Mouse (Mus musculus) midbrain, embryonic 10.5 days (tissue): ENCODE data around the gene Zfp622. TPM values are rescaled to one million over a fixed set of nuclear protein-coding genes. Genes with fewer than 3 reads are reported as not detected.

Experiments used
- DNase-seq: peaks from one replicate; pipeline ENCODE4 v3.0.0-alpha.2; 2017; ENCODE audit warnings: low spot score
- H3K27ac ChIP-seq: fragments of 300-500 bp; sonication (generic); replicated peaks from 2 replicates; pipeline ENCODE4 v1.5.1; 2016; ENCODE audit warnings: mild to moderate bottlenecking
- H3K27me3 ChIP-seq: fragments of 300-500 bp; sonication (generic); 2 replicates; pipeline ENCODE4 v1.6.1; 2016; ENCODE audit warnings: low read depth, mild to moderate bottlenecking; ENCODE audit not compliant: poor library complexity, severe bottlenecking
- H3K36me3 ChIP-seq: fragments of 300-500 bp; sonication (generic); 2 replicates; pipeline ENCODE4 v1.6.1; 2016; ENCODE audit warnings: mild to moderate bottlenecking, moderate library complexity
- H3K4me1 ChIP-seq: fragments of 300-500 bp; sonication (generic); 2 replicates; pipeline ENCODE4 v1.6.1; 2016
- H3K4me3 ChIP-seq: fragments of 300-500 bp; sonication (generic); 2 replicates; pipeline ENCODE4 v1.5.1; 2016; ENCODE audit warnings: mild to moderate bottlenecking, moderate library complexity
- H3K9me3 ChIP-seq: fragments of 300-500 bp; sonication (generic); replicated peaks from 2 replicates; pipeline ENCODE4 v1.6.1; 2016; ENCODE audit warnings: mild to moderate bottlenecking
- WGBS: fragments of 180-500 bp; shearing (Covaris S2); methylation state at CpG from one replicate; pipeline ENCODE4 v1.1.7; 2016; 5-methylcytosine and 5-hydroxymethylcytosine counted together
- polyA plus RNA-seq: library from polyadenylated mRNA; unstranded; fragments of >200 nt; fragmentation: Nextera tagmentation; extraction: Ambion mirVana; gene quantifications from 2 replicates; pipeline ENCODE4 v1.2.1, GENCODE M21; 2016

Zfp622 gene
- polyA plus RNA-seq, 1 experiment from 2014 or later, result 24.4 TPM

DNA sequence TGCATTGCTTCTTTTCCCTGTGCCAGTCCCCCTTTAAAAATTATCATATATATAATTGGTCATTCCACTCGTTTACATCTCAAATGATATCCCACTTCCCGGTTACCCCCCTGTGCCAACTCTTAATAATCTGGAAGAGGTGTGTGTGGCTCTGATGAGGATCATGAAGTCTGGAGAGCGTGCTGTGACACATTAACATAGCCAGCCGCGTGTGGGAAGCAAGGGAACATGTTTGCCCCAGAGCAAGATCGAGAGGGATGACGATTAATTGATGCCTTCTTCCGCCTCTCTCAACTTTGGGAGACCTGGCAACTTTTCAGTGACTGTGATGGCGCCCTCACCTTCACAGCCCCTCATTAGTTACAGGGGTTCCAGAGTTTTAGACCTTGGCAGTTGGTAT lies 34.5 kb upstream of the Zfp622 start:
- no peak for DNase-seq
- Histone ChIP-seq H3K27ac (no peak overlapping the region), H3K36me3 (no peaks in the 10 kb centered on the region), H3K27me3 (no peaks in the 10 kb centered on the region), H3K4me1 (0 out of 2 replicates have a peak, but pooled peaks cover 3% of the 10 kb centered on the region), H3K4me3 (no peak overlapping the region), H3K9me3 (no peaks in the 10 kb centered on the region)
- WGBS, result 90% methylated on average over 9 of the region's 9 CpGs

DNA sequence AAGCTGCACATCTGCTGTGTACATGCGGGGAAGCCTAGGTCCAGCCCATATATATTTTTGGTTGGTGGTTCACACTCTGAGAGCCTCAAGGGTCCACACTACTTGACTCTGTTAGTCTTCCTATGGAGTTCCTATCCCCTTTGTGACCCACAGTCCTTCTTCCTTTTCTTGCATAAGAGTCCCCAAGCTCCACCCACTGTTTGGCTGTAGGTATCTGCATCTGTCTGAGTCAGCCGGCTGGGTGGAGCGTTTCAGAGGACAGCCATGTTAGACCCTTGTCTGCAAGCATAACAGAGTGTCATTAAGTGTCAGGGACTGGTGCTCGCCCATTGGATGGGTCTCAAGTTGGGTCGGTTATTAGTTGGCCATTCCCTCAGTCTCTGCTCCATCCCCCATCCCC lies 33.6 kb upstream of the Zfp622 start:
- Histone ChIP-seq H3K4me3 (no peak overlapping the region), H3K27me3 (no peaks in the 10 kb centered on the region), H3K27ac (no peak overlapping the region), H3K4me1 (0 out of 2 replicates have a peak, but pooled peaks cover 3% of the 10 kb centered on the region), H3K36me3 (no peaks in the 10 kb centered on the region), H3K9me3 (no peaks in the 10 kb centered on the region)
- WGBS, result 91% methylated on average over 5 of the region's 5 CpGs
- DNase-seq, result no peak

DNA sequence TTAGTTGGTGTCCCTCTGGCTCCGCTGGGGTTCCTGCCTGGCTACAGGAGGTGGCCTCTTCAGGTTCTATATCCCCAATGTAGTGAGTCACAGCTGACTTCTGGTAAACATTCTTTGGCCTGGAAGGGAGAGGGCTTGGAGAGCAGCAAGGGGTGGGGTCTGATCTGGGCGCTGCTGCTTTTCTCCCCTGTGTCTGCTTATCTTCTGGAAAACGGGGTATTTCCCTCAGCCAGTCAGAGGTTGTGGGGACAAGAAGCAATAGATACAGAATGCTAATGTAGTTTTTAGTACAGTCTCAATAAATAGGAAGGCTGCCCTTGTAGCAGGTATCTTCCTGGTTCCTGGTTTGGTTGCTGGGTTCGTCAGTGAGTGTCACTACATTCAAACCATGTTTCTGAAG lies 33.1 kb upstream of the Zfp622 start:
- Histone ChIP-seq H3K4me1 (0 out of 2 replicates have a peak, but pooled peaks cover 3% of the 10 kb centered on the region), H3K4me3 (no peak overlapping the region), H3K36me3 (no peaks in the 10 kb centered on the region), H3K27ac (no peak overlapping the region), H3K9me3 (no peaks in the 10 kb centered on the region), H3K27me3 (no peaks in the 10 kb centered on the region)
- DNase-seq, result no peak
- WGBS, result 83% methylated on average over 4 of the region's 4 CpGs

DNA sequence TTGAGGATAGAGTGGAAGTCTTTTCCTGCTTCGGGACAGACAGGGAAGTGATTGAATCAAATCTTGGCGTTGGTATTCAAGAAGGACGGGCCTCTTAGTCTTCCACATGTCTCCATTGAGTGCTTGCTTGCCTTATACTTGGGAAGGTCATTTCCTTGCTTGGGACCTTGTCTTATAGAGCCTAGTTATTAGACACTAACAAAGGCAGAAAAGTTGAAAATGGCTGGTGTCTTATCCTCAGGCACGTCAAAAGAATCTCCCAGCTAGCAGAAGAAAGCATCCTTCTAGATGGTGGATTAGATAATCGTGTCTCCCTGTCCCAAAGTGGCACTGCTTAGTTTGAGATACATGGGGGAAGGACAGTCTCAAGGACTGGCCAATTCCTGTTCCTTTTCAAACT lies 28.2 kb upstream of the Zfp622 start:
- Histone ChIP-seq H3K27ac (no peak overlapping the region), H3K4me3 (no peak overlapping the region), H3K27me3 (no peaks in the 10 kb centered on the region), H3K9me3 (no peaks in the 10 kb centered on the region), H3K4me1 (peaks cover 4% of the 10 kb centered on the region), H3K36me3 (no peaks in the 10 kb centered on the region)
- DNase-seq, result no peak
- 81% methylated on average over 5 of the region's 5 CpGs for WGBS

DNA sequence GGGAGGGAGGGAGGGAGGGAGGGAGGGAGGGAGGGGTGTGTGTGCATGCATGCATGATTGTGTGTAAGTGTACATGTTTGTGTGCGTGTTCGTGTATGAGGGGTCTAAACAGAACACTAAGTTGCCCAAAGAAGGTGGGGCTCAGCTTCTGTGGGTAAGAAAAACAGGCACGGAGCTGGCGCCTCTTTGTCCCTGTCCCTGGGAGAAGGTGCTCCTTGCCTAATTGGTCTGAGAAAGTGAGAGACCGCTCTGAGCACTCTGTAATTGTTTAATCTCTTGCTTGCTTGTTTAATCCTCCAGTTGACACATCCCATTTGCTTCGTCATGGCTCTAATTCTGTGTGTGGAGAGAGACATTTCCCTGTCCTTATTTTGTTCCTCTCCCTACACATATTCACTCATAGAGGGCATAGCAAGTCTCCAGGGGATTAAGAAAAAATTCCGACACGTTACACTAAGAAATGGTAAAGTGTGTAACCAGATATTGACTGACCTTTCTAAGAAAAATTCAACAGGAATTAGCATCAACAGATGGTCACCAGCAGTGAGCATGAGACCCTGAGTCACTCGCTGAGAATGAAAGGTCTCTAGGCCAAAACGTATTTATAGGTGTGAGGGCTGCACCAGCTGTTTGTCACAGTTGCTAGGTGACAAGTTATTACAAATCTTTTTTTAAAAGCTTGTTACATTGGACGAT lies 27.6 kb upstream of the Zfp622 start:
- Histone ChIP-seq H3K4me3 (no peak overlapping the region), H3K4me1 (peaks cover 4% of the 10 kb centered on the region), H3K36me3 (no peaks in the 10 kb centered on the region), H3K27ac (no peak overlapping the region), H3K27me3 (no peaks in the 10 kb centered on the region), H3K9me3 (no peaks in the 10 kb centered on the region)
- no peak for DNase-seq
- WGBS, result 58% methylated on average over 11 of the region's 11 CpGs

DNA sequence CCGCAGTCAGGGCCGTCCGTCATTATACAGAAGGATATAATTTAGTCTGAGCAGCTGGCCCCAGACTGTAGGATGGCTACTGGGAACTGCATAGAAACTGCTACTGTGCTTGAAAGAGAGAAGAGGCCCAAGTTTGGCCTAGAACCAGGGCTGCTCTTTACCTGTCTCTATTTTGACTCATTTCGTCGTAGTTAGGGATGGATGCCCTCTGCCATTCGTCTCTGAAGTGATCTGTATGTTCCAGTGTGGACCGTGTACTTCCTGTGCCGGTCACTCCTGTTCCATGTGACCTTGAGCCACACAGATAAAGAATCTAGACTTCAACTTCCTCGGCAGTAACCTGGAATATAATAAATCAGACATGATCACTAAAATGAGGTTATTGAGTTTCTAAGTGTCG lies 26.5 kb upstream of the Zfp622 start:
- no peak overlapping the region for H3K4me3 ChIP-seq
- peaks cover 4% of the 10 kb centered on the region for H3K4me1 ChIP-seq
- no peaks in the 10 kb centered on the region for H3K9me3 ChIP-seq
- no peak overlapping the region for H3K27ac ChIP-seq
- no peak for DNase-seq
- WGBS, result 90% methylated on average over 10 of the region's 10 CpGs
- no peaks in the 10 kb centered on the region for H3K36me3 ChIP-seq
- no peaks in the 10 kb centered on the region for H3K27me3 ChIP-seq

DNA sequence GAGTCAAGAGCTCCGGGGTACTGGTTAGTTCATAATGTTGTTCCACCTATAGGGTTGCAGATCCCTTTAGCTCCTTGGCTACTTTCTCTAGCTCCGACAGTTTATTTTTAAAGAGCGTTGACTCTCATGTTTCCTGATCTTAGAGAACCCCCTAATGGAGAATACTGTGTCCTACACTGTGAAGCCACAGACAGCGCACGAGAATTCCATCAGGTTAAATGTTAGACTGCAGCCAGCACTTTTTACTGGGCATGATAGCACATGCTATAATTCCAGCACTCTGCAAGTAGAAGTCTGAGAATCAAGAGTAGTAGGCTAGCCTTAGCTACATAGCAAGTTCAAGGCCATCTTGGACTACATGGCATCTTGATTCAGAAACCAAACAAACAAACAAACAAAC lies 24.8 kb upstream of the Zfp622 start:
- no peak for DNase-seq
- Histone ChIP-seq H3K27ac (no peak overlapping the region), H3K36me3 (no peaks in the 10 kb centered on the region), H3K4me3 (no peak overlapping the region), H3K9me3 (no peaks in the 10 kb centered on the region), H3K4me1 (peaks cover 4% of the 10 kb centered on the region), H3K27me3 (no peaks in the 10 kb centered on the region)
- 42% methylated on average over 5 of the region's 5 CpGs for WGBS

DNA sequence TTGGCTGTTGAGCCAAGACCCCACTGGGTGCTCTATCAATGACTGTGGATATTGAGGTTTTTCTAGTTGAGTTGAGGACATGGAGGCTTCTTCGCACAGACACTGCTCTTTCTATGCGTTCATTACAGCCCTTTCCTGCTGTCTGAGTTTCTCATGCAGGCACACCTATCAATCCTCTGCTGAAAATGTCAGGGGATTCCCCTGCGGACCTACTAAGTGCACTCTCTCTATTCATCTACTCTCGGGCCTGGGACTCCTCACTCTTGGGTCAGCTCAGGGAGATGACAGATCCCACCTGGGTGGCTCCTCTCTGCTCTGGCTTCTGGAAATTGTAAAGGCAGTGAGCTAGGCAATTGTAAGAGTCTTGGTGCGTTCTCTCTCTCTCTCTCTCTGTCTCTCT lies 23.9 kb upstream of the Zfp622 start:
- WGBS, result 86% methylated on average over 5 of the region's 5 CpGs

DNA sequence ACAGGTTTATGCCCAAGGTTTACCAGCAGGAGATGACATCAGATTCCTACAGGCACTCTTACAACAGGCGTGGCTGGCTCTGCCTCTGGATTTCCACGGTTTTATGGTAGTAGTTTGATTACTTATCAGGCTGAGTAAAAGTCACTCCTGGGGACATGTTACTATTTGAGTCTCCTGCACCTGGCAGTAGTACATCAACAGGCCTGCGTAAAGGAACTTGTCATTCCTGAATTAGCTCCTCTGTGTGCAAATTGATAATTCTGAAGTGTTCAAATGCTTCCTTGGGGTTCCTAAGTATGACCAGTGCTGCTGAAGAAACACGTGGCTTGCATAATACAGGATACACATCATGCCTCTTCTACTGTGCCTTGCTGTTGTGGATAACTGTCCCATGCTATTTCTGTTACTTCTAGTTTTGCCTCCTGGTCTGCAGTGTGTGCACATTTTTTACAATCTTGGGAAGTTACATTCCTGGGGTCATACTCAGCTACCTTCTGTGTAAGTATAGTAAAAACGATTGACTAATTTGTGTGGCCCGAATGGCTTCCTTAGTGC lies 17.9 kb upstream of the Zfp622 start:
- no peak overlapping the region for H3K27ac ChIP-seq
- no peaks in the 10 kb centered on the region for H3K27me3 ChIP-seq
- H3K4me1 ChIP-seq, result no peaks in the 10 kb centered on the region
- H3K9me3 ChIP-seq, result no peaks in the 10 kb centered on the region
- WGBS, result 84% methylated on average over 6 of the region's 6 CpGs
- no peak for DNase-seq
- no peak overlapping the region for H3K4me3 ChIP-seq
- no peaks in the 10 kb centered on the region for H3K36me3 ChIP-seq

More for the DNA sequence above, 23.9 kb upstream of the Zfp622 start:
- no peak overlapping the region for H3K4me3 ChIP-seq
- no peaks in the 10 kb centered on the region for H3K27me3 ChIP-seq
- H3K36me3 ChIP-seq, result no peaks in the 10 kb centered on the region
- DNase-seq, result no peak
- no peak overlapping the region for H3K27ac ChIP-seq
- no peaks in the 10 kb centered on the region for H3K9me3 ChIP-seq
- peaks cover 4% of the 10 kb centered on the region for H3K4me1 ChIP-seq

DNA sequence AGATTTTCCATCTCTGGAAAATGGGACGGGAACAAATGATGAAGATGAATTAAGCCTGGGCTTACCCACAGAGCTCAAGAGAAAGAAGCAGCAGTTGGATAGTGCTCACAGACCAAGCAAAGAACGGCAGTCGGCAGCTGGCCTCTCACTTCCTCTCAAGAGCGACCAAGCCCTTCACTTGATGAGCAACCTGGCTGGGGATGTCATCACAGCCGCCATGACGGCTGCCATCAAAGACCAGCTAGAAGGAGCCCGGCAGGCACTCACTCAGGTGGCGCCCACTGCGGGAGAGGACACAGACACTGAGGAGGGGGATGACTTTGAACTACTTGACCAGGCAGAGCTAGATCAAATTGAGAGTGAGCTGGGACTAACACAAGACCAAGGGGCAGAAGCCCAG lies 12.6 kb upstream of the Zfp622 start:
- Histone ChIP-seq H3K4me1 (no peaks in the 10 kb centered on the region), H3K9me3 (no peaks in the 10 kb centered on the region), H3K27ac (no peak overlapping the region), H3K27me3 (no peaks in the 10 kb centered on the region), H3K36me3 (no peaks in the 10 kb centered on the region), H3K4me3 (no peak overlapping the region)
- no peak for DNase-seq
- WGBS, result 93% methylated on average over 9 of the region's 9 CpGs

DNA sequence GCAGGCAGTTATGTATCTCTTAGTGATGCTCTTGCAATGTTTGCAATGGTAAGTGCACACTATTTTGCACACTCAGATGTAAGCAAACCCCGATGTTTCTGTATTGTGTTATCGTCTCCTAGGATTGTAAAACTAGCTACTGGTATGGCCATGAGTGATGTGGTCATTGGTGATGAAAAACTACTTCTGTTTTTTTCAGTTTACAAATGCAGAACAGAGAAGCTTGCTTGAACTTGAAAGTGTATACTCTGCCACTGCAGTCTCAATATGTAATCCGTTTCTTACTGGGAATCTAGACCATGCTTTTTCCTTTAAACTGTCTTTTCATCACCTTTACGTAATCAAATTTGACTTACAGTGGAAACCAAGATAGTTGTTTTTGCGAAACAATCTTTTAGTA lies 11.4 kb upstream of the Zfp622 start:
- Histone ChIP-seq H3K36me3 (no peaks in the 10 kb centered on the region), H3K4me3 (no peak overlapping the region), H3K27me3 (no peaks in the 10 kb centered on the region), H3K27ac (no peak overlapping the region), H3K4me1 (no peaks in the 10 kb centered on the region), H3K9me3 (no peaks in the 10 kb centered on the region)
- 90% methylated on average over 5 of the region's 5 CpGs for WGBS
- DNase-seq, result no peak

DNA sequence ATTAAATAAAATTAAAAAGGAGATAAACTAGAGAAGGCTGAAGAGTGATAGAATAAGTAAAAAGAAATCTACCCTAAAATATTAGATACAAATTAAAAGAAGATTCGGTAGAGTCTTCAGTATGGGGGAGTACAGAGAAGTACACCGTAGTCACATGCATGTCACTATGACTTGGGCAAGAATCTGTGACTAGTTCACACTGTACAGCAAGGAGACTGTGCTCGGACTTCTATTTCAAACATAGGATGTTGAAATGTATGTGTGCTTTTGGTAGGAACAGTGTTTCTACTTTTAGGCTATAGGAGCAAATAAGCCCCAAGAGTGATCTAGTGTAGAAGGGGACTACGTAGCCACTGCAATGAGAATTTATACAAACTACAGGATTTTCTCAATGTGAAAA lies 9.8 kb upstream of the Zfp622 start:
- H3K4me3 ChIP-seq, result no peak overlapping the region
- no peak overlapping the region for H3K27ac ChIP-seq

DNA sequence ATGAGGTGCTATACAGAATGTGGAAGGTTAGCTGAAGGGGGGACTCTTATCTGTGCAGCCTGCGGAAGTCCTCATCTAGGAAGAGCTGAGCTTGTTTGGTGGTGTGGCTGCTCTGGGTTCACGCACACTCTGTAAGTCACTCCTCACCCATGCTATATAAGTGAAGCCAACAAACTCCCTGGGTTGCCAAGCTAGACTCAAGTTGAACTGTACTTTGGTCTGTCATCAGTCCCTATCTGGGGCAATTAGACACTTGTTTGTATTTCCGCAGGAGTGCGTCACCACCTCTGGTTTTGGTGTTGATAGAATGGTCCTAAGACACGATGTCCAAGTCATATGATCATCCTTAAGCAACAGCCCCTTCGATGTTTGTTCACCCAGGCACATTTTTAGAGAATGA lies 8.4 kb upstream of the Zfp622 start:
- Histone ChIP-seq H3K27ac (no peak overlapping the region), H3K27me3 (no peaks in the 10 kb centered on the region), H3K4me1 (no peaks in the 10 kb centered on the region), H3K4me3 (no peak overlapping the region), H3K9me3 (no peaks in the 10 kb centered on the region), H3K36me3 (no peaks in the 10 kb centered on the region)
- DNase-seq, result no peak
- 93% methylated on average over 6 of the region's 6 CpGs for WGBS

More for the DNA sequence above, 9.8 kb upstream of the Zfp622 start:
- 92% methylated on average over 4 of the region's 4 CpGs for WGBS
- Histone ChIP-seq H3K36me3 (no peaks in the 10 kb centered on the region), H3K4me1 (no peaks in the 10 kb centered on the region), H3K27me3 (no peaks in the 10 kb centered on the region), H3K9me3 (no peaks in the 10 kb centered on the region)
- no peak for DNase-seq
